Mouse (Mus musculus): ENCODE measurements around the gene Rad9a. TPM values are rescaled to one million over a fixed set of nuclear protein-coding genes. Genes with fewer than 3 reads are reported as not detected.

Gene Rad9a
- total and polyA plus RNA-seq, 3 experiments: 4.1 to 13.5 (median 4.4) TPM

DNA sequence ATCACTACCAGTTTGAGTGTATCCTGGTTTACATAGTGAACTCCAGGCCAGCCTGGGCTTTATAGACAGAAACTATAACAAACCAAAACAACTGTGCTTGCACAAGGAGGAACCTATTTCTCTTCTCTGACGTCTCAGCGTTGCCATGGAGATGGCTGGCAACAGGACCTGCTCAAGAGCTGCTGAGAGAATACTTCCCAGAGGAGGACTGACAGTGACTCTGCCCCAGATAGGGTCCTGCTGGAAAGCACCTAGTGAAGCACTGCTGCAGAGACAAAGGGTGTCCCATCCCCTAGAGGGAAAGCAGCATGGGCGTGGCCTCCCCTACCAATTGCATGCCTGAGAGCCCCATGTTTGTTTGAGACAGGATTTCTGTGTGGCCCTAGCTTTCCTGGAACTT is 19.6 kb downstream of the Rad9a start:
- Histone ChIP-seq H3K9ac (ENCODE audit: low read depth, low read length) (no peak overlapping the region), H3K27me3 (ENCODE audit: control insufficient read depth, insufficient read depth, low read length) (no peaks in the 10 kb centered on the region), H3K36me3 (ENCODE audit: control insufficient read depth, insufficient read depth, low read length) (no peaks in the 10 kb centered on the region), H3K27ac (no peak overlapping the region), H3K79me2 (replicated peaks; ENCODE audit: control insufficient read depth, insufficient read depth, low read length) (no peaks in the 10 kb centered on the region), H3K4me1 (ENCODE audit: control insufficient read depth, insufficient read depth, low read length) (peaks cover 8% of the 10 kb centered on the region; the same call in 1 of the 2 replicates), H3K4me3 (no peak overlapping the region)
- intact Hi-C loops (cut with DNase I): no loop called here
- TF ChIP-seq EP300 (IDR thresholded peaks at IDR 0.05; ENCODE audit: insufficient read depth, low read depth, low read length) (no peak), POLR2A (IDR thresholded peaks at IDR 0.05; ENCODE audit: insufficient read depth, low read depth, low read length) (no peak), CTCF (IDR thresholded peaks at IDR 0.05) (no peak)
- WGBS: 64% methylated on average over 3 of the region's 3 CpGs
- DNase-seq: peak in 1 of 2 experiments; percentile 74

DNA sequence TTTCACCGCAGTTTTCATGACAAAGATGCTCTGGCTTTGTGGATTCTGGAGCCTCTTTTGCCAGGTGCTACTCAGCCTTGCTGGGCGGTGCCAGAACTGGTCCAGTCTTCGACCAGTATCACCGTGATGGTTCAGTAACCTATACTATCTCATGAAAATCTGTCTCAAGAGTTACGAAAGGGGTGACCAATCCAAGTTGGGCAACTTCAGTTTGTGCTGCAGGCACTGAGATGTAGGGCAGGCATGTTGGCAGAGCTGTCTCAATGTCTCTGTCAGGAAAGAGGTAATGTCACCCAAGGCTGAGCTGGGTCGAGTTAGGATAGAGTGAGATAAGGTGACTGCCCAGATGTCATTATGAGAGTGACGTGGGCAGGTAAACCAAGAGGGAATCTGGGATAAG is 21.1 kb downstream of the Rad9a start:
- TF ChIP-seq CTCF (IDR thresholded peaks at IDR 0.05): no peak
- no peak for TF ChIP-seq EP300 (IDR thresholded peaks at IDR 0.05; ENCODE audit: insufficient read depth, low read depth, low read length)
- TF ChIP-seq POLR2A (IDR thresholded peaks at IDR 0.05; ENCODE audit: insufficient read depth, low read depth, low read length): no peak
- Histone ChIP-seq H3K27me3 (ENCODE audit: control insufficient read depth, insufficient read depth, low read length) (no peaks in the 10 kb centered on the region), H3K4me1 (ENCODE audit: control insufficient read depth, insufficient read depth, low read length) (peaks cover 8% of the 10 kb centered on the region; the same call in 1 of the 2 replicates), H3K79me2 (replicated peaks; ENCODE audit: control insufficient read depth, insufficient read depth, low read length) (no peaks in the 10 kb centered on the region), H3K27ac (no peak overlapping the region), H3K9ac (ENCODE audit: low read depth, low read length) (no peak overlapping the region), H3K4me3 (no peak overlapping the region), H3K36me3 (ENCODE audit: control insufficient read depth, insufficient read depth, low read length) (no peaks in the 10 kb centered on the region)
- intact Hi-C loops (cut with DNase I): no loop called here
- 87% methylated on average over 7 of the region's 7 CpGs for WGBS
- DNase-seq: no peak

DNA sequence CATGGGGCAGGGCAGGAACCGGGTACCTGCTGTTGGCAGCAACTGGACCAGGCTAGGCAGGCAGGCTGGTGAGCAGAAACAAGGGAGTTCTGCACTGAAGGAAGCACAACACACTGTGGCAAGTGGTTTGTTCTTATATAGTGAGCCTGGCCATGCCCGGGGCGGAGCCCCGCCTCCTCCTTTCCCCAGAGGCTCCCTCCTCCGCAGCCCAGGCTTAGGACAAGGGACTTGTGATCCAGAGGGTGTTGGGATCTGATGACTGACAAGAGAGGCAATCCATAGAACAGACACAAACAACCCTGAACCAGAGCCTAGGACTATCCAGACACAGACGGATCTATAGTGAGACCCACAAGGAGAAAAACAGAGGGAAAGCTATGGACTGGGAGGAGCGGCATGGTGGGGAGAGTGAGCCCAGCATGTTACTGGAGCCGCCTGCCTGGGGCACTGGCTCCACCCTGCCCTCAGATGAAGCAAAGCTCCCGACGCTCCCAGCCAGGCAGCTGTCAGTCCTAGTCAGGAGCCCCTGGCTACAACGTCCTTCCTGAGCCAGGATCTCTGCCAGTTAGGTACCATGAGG is 26.0 kb downstream of the Rad9a start, which contains the start of gene Carns1:
Gene Carns1 (minus strand): TSS at position 112 of the 580 bp plus-strand sequence.
- peaks cover 7% of the 10 kb centered on the region for H3K4me1 ChIP-seq (ENCODE audit: control insufficient read depth, insufficient read depth, low read length)
- no peaks in the 10 kb centered on the region for H3K27me3 ChIP-seq (ENCODE audit: control insufficient read depth, insufficient read depth, low read length)
- H3K9ac ChIP-seq (ENCODE audit: low read depth, low read length): peak within 1 kb of the TSS; percentile 65
- H3K79me2 ChIP-seq (replicated peaks; ENCODE audit: control insufficient read depth, insufficient read depth, low read length): no peaks in the 10 kb centered on the region
- H3K4me3 ChIP-seq: peak within 1 kb of the TSS; percentile 36
- peak within 1 kb of the TSS; percentile 79 for H3K27ac ChIP-seq
- WGBS: 8% methylated on average over 11 of the region's 11 CpGs
- intact Hi-C loops (cut with DNase I): no loop called here
- H3K36me3 ChIP-seq (ENCODE audit: control insufficient read depth, insufficient read depth, low read length): no peaks in the 10 kb centered on the region
- TF ChIP-seq CTCF (IDR thresholded peaks at IDR 0.05) (no peak), EP300 (IDR thresholded peaks at IDR 0.05; ENCODE audit: insufficient read depth, low read depth, low read length) (no peak), POLR2A (IDR thresholded peaks at IDR 0.05; ENCODE audit: insufficient read depth, low read depth, low read length) (peak; percentile 69)
- peak; percentile 60 to 69 for DNase-seq

DNA sequence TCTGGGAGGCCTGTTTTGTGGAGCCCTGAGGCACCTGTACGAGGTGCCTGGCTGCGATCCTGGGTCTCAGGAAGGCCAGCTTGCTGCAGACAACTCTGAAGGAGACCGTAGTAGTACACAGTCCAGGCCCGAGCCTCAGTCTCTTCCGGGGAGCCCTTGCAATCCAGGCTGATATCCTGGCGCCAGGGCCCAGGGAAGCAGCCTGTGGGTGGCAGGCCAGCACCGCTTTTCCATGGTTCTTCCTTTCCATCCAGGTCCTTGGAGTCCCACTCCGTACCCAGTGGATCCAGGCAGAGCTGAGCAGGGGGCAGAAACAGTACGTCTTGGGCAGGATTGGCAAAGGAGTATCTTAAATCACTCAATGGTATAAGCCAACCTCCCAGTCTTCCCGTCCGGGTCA is 28.5 kb downstream of the Rad9a start:
- peak in 1 of 2 experiments; percentile 34 for DNase-seq
- H3K9ac ChIP-seq (ENCODE audit: low read depth, low read length): peak overlapping the region; percentile 6; the same call in 1 of the 2 replicates
- TF ChIP-seq POLR2A (IDR thresholded peaks at IDR 0.05; ENCODE audit: insufficient read depth, low read depth, low read length) (0 out of 2 replicates have a peak, but pooled peaks have one; percentile 23), EP300 (IDR thresholded peaks at IDR 0.05; ENCODE audit: insufficient read depth, low read depth, low read length) (no peak), CTCF (IDR thresholded peaks at IDR 0.05) (peak; percentile 51)
- H3K4me3 ChIP-seq: no peak overlapping the region
- WGBS: 60% methylated on average over 11 of the region's 11 CpGs
- H3K27ac ChIP-seq: peak overlapping the region; percentile 92
- no peaks in the 10 kb centered on the region for H3K27me3 ChIP-seq (ENCODE audit: control insufficient read depth, insufficient read depth, low read length)
- H3K36me3 ChIP-seq (ENCODE audit: control insufficient read depth, insufficient read depth, low read length): no peaks in the 10 kb centered on the region
- H3K79me2 ChIP-seq (replicated peaks; ENCODE audit: control insufficient read depth, insufficient read depth, low read length): no peaks in the 10 kb centered on the region
- peaks cover 10% of the 10 kb centered on the region for H3K4me1 ChIP-seq (ENCODE audit: control insufficient read depth, insufficient read depth, low read length)
- intact Hi-C loops (cut with DNase I): no loop called here

DNA sequence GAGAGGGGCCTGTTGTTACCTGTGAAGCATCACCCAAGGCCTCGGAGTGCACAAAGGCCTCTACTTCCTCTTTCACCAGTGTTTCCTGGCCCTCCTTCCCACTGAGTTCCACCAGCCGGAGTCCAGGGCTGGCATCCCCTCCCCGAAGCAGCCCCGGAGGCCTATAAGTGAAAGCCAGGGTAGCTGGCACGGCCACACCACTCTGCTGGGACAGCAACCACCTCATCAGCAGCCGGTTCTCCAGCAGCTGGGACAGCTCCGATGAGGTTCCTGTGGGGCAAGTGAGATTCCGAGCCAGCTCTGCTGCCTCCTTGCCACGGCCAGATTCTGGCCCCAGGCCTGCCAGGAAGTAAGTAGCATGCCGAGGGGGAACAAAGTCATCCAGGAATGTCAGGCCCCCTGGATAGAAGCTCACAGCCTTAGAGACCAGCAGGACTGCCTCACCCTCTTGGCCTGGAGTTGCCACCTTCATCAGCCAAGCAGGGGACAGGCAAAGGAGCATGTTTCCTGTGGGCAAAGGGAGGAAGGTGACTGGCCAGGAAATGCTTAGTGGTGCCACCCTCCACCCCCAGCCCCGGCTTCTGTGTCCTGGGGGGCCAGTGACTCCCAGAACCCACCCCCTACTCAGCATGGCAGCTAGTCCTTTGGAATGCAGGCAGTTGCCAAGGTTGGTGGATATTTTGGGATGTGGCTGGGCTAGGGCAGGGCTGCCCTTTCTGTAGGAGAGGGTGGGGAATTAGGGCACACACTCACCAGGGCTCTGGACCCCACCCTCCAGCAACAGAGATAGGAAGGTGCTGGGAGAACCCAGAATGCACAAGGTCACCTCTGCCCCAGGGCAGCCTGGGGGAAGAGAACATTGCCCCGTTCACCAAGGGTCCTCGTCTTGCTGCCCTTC is 29.8 kb downstream of the Rad9a start:
- H3K27me3 ChIP-seq (ENCODE audit: control insufficient read depth, insufficient read depth, low read length): no peaks in the 10 kb centered on the region
- TF ChIP-seq CTCF (IDR thresholded peaks at IDR 0.05): no peak
- peak; percentile 49; the same call in 1 of the 2 replicates for TF ChIP-seq POLR2A (IDR thresholded peaks at IDR 0.05; ENCODE audit: insufficient read depth, low read depth, low read length)
- peak; percentile 54; the same call in 1 of the 2 replicates for TF ChIP-seq EP300 (IDR thresholded peaks at IDR 0.05; ENCODE audit: insufficient read depth, low read depth, low read length)
- WGBS: 21% methylated on average over 13 of the region's 13 CpGs
- H3K36me3 ChIP-seq (ENCODE audit: control insufficient read depth, insufficient read depth, low read length): no peaks in the 10 kb centered on the region
- H3K4me1 ChIP-seq (ENCODE audit: control insufficient read depth, insufficient read depth, low read length): peaks cover 10% of the 10 kb centered on the region
- H3K9ac ChIP-seq (ENCODE audit: low read depth, low read length): peak overlapping the region; percentile 52
- H3K4me3 ChIP-seq: peak overlapping the region; percentile 12; the same call in 1 of the 2 replicates
- intact Hi-C loops (cut with DNase I): loop anchor here (2.0 kb wide), 1 partner anchor 57 kb away; no protein-coding TSS in a partner anchor
- peak; percentile 65 to 73 for DNase-seq
- H3K79me2 ChIP-seq (replicated peaks; ENCODE audit: control insufficient read depth, insufficient read depth, low read length): no peaks in the 10 kb centered on the region
- H3K27ac ChIP-seq: peak overlapping the region; percentile 92

All from heart, adult 2 months (tissue).